Comparison of ENCODE assay signal across 24 mouse cellular contexts in the genomic region with DNA sequence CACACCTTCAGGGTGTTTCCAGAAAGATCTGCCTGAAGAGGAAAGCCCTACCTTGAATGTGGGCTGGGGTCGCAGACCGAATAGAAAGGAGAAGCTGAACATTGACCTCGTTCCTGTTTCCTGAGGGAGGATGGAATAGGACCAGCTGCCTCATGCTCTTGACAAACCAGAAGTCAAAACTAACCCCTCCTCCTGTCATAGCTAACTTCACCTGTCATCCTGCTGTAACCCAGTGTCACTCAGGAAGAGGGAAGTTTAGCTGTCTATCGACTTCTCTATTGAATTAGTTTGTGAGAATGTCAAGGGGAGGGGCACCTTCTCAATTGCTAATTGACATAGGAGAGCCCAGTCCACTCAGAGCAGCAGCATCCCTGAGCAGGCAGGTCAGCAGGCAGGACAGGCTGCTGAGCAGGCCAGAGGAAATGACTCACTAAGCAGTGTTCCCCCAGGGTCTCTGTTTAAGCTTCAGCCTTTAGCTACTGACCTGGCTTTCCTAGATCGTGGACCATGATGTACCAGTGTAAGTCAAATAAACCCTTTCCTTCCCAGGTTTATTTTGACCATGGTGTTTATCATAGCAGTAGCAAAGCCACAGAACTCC. TPM values are rescaled to one million over a fixed set of nuclear protein-coding genes. Genes with fewer than 3 reads are reported as not detected.
DNase-seq lines count a peak whose midpoint lies in the region; ATAC-seq and TF ChIP-seq lines count a peak whose summit lies in the region.
"Had no signal": no experiment of that assay in that cellular context is flagged by ENCODE, and none has a peak within 500 bp of the region (broad histone marks: within the 10 kb centered on the region; RNA-seq: fewer than 3 reads in every experiment).

No protein-coding gene starts in this region.

- ATAC-seq in granulocyte monocyte progenitor cell, adult 5-6 weeks (replicated peaks; ENCODE audit: poor library complexity, severe bottlenecking), result peak; percentile 75
- ATAC-seq in midbrain, postnatal 0 days (ENCODE audit: low FRiP score), result no peak
- ATAC-seq in hindbrain, embryonic 14.5 days (ENCODE audit: low FRiP score), result no peak
- ATAC-seq: activated CD4-positive, CD25-positive, alpha-beta regulatory T cell, adult 4 months; CD4-positive, CD25-positive, alpha-beta regulatory T cell, adult 4 months; forebrain, embryonic 15.5 days; hindbrain, embryonic 16.5 days; inflammation-experienced regulatory T-cells, adult 6 months; intestine, postnatal 0 days had no signal

- no peak overlapping the region for H3K4me3 ChIP-seq in midbrain, postnatal 0 days (ENCODE audit: low read depth, low read length)
- H3K4me3 ChIP-seq in hindbrain, embryonic 14.5 days (replicated peaks; ENCODE audit: low read length), result no peak overlapping the region
- H3K4me3 ChIP-seq: embryonic facial prominence, embryonic 15.5 days; forebrain, embryonic 15.5 days; heart, embryonic 12.5 days had no signal

- H3K9ac ChIP-seq in midbrain, postnatal 0 days (replicated peaks; ENCODE audit: low read length, poor library complexity, severe bottlenecking), result no peak overlapping the region
- H3K9ac ChIP-seq in hindbrain, embryonic 14.5 days, result no peak overlapping the region
- H3K9ac ChIP-seq: embryonic facial prominence, embryonic 15.5 days; forebrain, embryonic 15.5 days; heart, embryonic 12.5 days had no signal

- H3K4me1 ChIP-seq in midbrain, postnatal 0 days (ENCODE audit: insufficient read depth, low read length), result peaks cover 4% of the 10 kb centered on the region; the same call in 1 of the 2 replicates
- H3K4me1 ChIP-seq in hindbrain, embryonic 14.5 days (replicated peaks; ENCODE audit: control insufficient read depth, insufficient read depth, low read length), result no peaks in the 10 kb centered on the region
- H3K4me1 ChIP-seq: embryonic facial prominence, embryonic 15.5 days; forebrain, embryonic 15.5 days; heart, embryonic 12.5 days had no signal

- H3K27ac ChIP-seq in midbrain, postnatal 0 days (ENCODE audit: low read depth, low read length), result no peak overlapping the region
- H3K27ac ChIP-seq in hindbrain, embryonic 14.5 days, result no peak overlapping the region
- H3K27ac ChIP-seq: embryonic facial prominence, embryonic 15.5 days; forebrain, embryonic 15.5 days had no signal

- H3K36me3 ChIP-seq in midbrain, postnatal 0 days (ENCODE audit: insufficient read depth, low read length), result no peaks in the 10 kb centered on the region
- no peaks in the 10 kb centered on the region for H3K36me3 ChIP-seq in hindbrain, embryonic 14.5 days (replicated peaks; ENCODE audit: control insufficient read depth, insufficient read depth)
- H3K36me3 ChIP-seq: embryonic facial prominence, embryonic 15.5 days; forebrain, embryonic 15.5 days; G1E; heart, embryonic 12.5 days had no signal

- H3K4me2 ChIP-seq in midbrain, postnatal 0 days (ENCODE audit: low read depth, low read length, poor library complexity, severe bottlenecking), result no peak overlapping the region
- H3K4me2 ChIP-seq in hindbrain, embryonic 14.5 days (replicated peaks), result no peak overlapping the region
- H3K4me2 ChIP-seq: embryonic facial prominence, embryonic 15.5 days; forebrain, embryonic 15.5 days; heart, embryonic 12.5 days had no signal

- H3K27me3 ChIP-seq in midbrain, postnatal 0 days (ENCODE audit: insufficient read depth, low read length), result no peaks in the 10 kb centered on the region
- no peaks in the 10 kb centered on the region for H3K27me3 ChIP-seq in hindbrain, embryonic 14.5 days (ENCODE audit: control insufficient read depth, insufficient read depth, low read length)
- H3K27me3 ChIP-seq: embryonic facial prominence, embryonic 15.5 days; forebrain, embryonic 15.5 days; heart, embryonic 12.5 days had no signal

- no peaks in the 10 kb centered on the region for H3K9me3 ChIP-seq in midbrain, postnatal 0 days (ENCODE audit: low read length)
- no peaks in the 10 kb centered on the region for H3K9me3 ChIP-seq in hindbrain, embryonic 14.5 days (ENCODE audit: control insufficient read depth, low read length)
- H3K9me3 ChIP-seq: embryonic facial prominence, embryonic 15.5 days; forebrain, embryonic 15.5 days; G1E; heart, embryonic 12.5 days had no signal

- 67% methylated on average over 5 of the region's 5 CpGs for WGBS in midbrain, postnatal 0 days
- WGBS in hindbrain, embryonic 14.5 days, result 57% methylated on average over 5 of the region's 5 CpGs

- DNase-seq in cerebellum, postnatal 25 days, result peak; percentile 7 to 22
- no peak for DNase-seq in cerebellum, adult 9-11 months
- peak; percentile 53 for DNase-seq in 3T3-L1 (ENCODE audit: low read depth, low spot score)
- peak; percentile 22 for DNase-seq in MN1 (ENCODE audit: low spot score)
- no peak for DNase-seq in midbrain, postnatal 0 days (ENCODE audit: low spot score)
- no peak for DNase-seq in hindbrain, embryonic 14.5 days (ENCODE audit: low spot score)
- DNase-seq: adrenal gland, postnatal 25 days; B cell, adult 2 months; cerebellum, adult 11 months; cerebellum, postnatal 14 days; gastrocnemius, postnatal 10 days; heart, postnatal 36 days; kidney, adult 8-10 months had no signal

- TF ChIP-seq CTCF in midbrain, postnatal 0 days (IDR thresholded peaks at IDR 0.05), result no peak

RNA-seq across cellular contexts. Expression of a gene that starts 54.6 kb away (rescaled TPM):
- 6.2 and 9.2 TPM in 2 replicates for total RNA-seq in granulocyte monocyte progenitor cell, adult 5-6 weeks (2014; fragmentation: Nextera tagmentation)
- 6.2 TPM in 2 replicates for total RNA-seq in granulocyte monocyte progenitor cell, adult 5-6 weeks (2017)
- 0.94 TPM in 1 of 2 replicates, not detected in the other for total RNA-seq in midbrain, postnatal 0 days (2014; rRNA removed)
- 1.3 and 1.8 TPM in 2 replicates for polyA plus RNA-seq in midbrain, postnatal 0 days (2015; fragmentation: Nextera tagmentation; extraction: Ambion mirVana)
- 1.7 and 1.8 TPM in 2 replicates for polyA plus RNA-seq in hindbrain, embryonic 14.5 days (2014; fragmentation: Nextera tagmentation; extraction: Ambion mirVana)
- polyA plus RNA-seq: G1E had no signal

RNA-seq across cellular contexts. Expression of a gene that starts 54.7 kb away (rescaled TPM):
- not detected in 2 replicates for total RNA-seq in granulocyte monocyte progenitor cell, adult 5-6 weeks (2014; fragmentation: Nextera tagmentation)
- total RNA-seq in granulocyte monocyte progenitor cell, adult 5-6 weeks (2017), result not detected in 2 replicates
- 12.5 and 13.0 TPM in 2 replicates for total RNA-seq in midbrain, postnatal 0 days (2014; rRNA removed)
- 7.3 and 7.7 TPM in 2 replicates for polyA plus RNA-seq in midbrain, postnatal 0 days (2015; fragmentation: Nextera tagmentation; extraction: Ambion mirVana)
- 2.2 and 2.9 TPM in 2 replicates for polyA plus RNA-seq in hindbrain, embryonic 14.5 days (2014; fragmentation: Nextera tagmentation; extraction: Ambion mirVana)
- polyA plus RNA-seq: activated CD4-positive, CD25-positive, alpha-beta regulatory T cell, adult 4 months; CD4-positive, CD25-positive, alpha-beta regulatory T cell, adult 4 months; forebrain, embryonic 11.5 days; inflammation-experienced regulatory T-cells, adult 6 months had no signal

Comparison
In these comparisons a context has a peak if more than half of its experiments do, and no peak if none do; other contexts are left out.
1. DNase-seq: peak in cerebellum, postnatal 25 days (2 of 2), 3T3-L1 (single experiment) and MN1 (single experiment); none in cerebellum, adult 9-11 months (single experiment), midbrain, postnatal 0 days (single experiment) and hindbrain, embryonic 14.5 days (single experiment).
2. RNA of a gene that starts 54.7 kb away (total RNA-seq): 12.5 to 13.0 TPM in midbrain, postnatal 0 days; not detected in granulocyte monocyte progenitor cell, adult 5-6 weeks; every median in the first group is over 10 times any median in the second.